Mouse (Mus musculus): Measurements from ENCODE around the gene Irx6. TPM values are rescaled to one million over a fixed set of nuclear protein-coding genes. Genes with fewer than 3 reads are reported as not detected.

The Irx6 gene
- total and polyA plus RNA-seq, 3 experiments, result not detected

DNA sequence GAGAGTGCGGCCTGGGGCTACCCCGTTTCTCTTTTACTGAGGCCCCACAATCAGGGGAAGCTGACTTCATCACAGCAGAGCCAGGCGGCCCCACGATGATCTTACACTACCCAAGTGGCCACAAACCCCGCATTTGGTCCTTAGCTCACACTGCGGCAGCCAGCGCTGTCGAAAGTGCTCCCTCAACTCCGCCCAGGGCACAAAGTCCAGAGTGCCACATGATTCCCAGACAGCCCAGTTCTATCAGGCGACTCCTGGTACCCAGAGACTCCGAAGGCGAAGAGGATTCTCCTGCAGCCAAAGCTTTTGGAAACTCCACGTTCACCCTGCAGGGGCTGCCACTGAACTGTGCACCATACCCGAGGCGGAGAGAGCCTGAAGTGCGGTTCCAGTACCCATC, 4.3 kb downstream of the Irx6 start:
- DNase-seq (ENCODE audit: extremely low read depth), result no peak
- no peak overlapping the region for H3K4me3 ChIP-seq (replicated peaks in 1 of 3; ENCODE audit: low read depth in 2 of 3, low read length in 2 of 3, poor library complexity in 1 of 3)
- H3K27me3 ChIP-seq (replicated peaks), result no peaks in the 10 kb centered on the region
- dilution Hi-C loops (cut with MboI; ENCODE audit: extremely low pct_ligation_motif_present, extremely low pct_unique_long_range_greater_than_20kb, low sequenced_read_pairs) (no loop called here), in situ Hi-C loops (cut with MboI; ENCODE audit: low pct_ligation_motif_present, low pct_unique_long_range_greater_than_20kb, low sequenced_read_pairs) (no loop called here)
- H3K4me2 ChIP-seq (ENCODE audit: insufficient read depth, low read depth, poor library complexity, severe bottlenecking), result no peak overlapping the region
- no peaks in the 10 kb centered on the region for H3K4me1 ChIP-seq (ENCODE audit: control insufficient read depth in 1 of 2, insufficient read depth in 2 of 2)
- H3K9me3 ChIP-seq (replicated peaks; ENCODE audit: low read length), result peaks cover 94% of the 10 kb centered on the region
- H3K27ac ChIP-seq (ENCODE audit: insufficient read depth, low read depth), result no peak overlapping the region
- H3K9ac ChIP-seq (ENCODE audit: insufficient read depth, low read depth), result no peak overlapping the region
- no peak for TF ChIP-seq TBP (conservative IDR thresholded peaks at IDR 0.05; ENCODE audit: low read depth, low read length)
- no peak for TF ChIP-seq CTCF (conservative IDR thresholded peaks at IDR 0.05 in 1 of 2, IDR thresholded peaks at IDR 0.05 in 1 of 2; ENCODE audit: low read depth in 2 of 2, low read length in 2 of 2)
- no peak for TF ChIP-seq RAD21 (IDR thresholded peaks at IDR 0.05; ENCODE audit: low read depth, low read length)
- TF ChIP-seq MAZ (IDR thresholded peaks at IDR 0.05; ENCODE audit: low read depth, low read length), result no peak
- no peak for TF ChIP-seq JUN (IDR thresholded peaks at IDR 0.05; ENCODE audit: insufficient read depth, low read depth, low read length)
- TF ChIP-seq ZNF384 (IDR thresholded peaks at IDR 0.05; ENCODE audit: low read depth, low read length), result no peak
- TF ChIP-seq POLR2AphosphoS2 (IDR thresholded peaks at IDR 0.05; ENCODE audit: low read depth, low read length), result no peak
- TF ChIP-seq NRF1 (IDR thresholded peaks at IDR 0.05; ENCODE audit: low read depth, low read length), result no peak
- no peak for TF ChIP-seq RCOR1 (conservative IDR thresholded peaks at IDR 0.05; ENCODE audit: low read depth, low read length)
- TF ChIP-seq ELF1 (IDR thresholded peaks at IDR 0.05; ENCODE audit: low read depth, low read length), result no peak
- TF ChIP-seq NELFE (IDR thresholded peaks at IDR 0.05; ENCODE audit: low read depth, low read length), result no peak
- no peak for TF ChIP-seq SMC3 (IDR thresholded peaks at IDR 0.05; ENCODE audit: low read depth, low read length)
- no peak for TF ChIP-seq ZMIZ1 (IDR thresholded peaks at IDR 0.05; ENCODE audit: low read depth, low read length)
- no peak for TF ChIP-seq MYC (IDR thresholded peaks at IDR 0.05; ENCODE audit: low read depth, low read length)
- no peak for TF ChIP-seq KAT2A (IDR thresholded peaks at IDR 0.05; ENCODE audit: insufficient replicate concordance, low read length)
- H3K36me3 ChIP-seq (replicated peaks in 1 of 2; ENCODE audit: control insufficient read depth in 1 of 2, insufficient read depth in 1 of 2, low read length in 1 of 2), result no peaks in the 10 kb centered on the region
- H3K79me2 ChIP-seq (replicated peaks; ENCODE audit: control insufficient read depth, extremely low read depth, insufficient read depth, poor library complexity, severe bottlenecking), result no peaks in the 10 kb centered on the region

- H3K4me1 ChIP-seq (ENCODE audit: control insufficient read depth in 1 of 2, insufficient read depth in 2 of 2), result no peaks in the 10 kb centered on the region
- no peak overlapping the region for H3K4me2 ChIP-seq (ENCODE audit: insufficient read depth, low read depth, poor library complexity, severe bottlenecking)
- TF ChIP-seq TCF12 (IDR thresholded peaks at IDR 0.05; ENCODE audit: low read depth, low read length) (no peak), BHLHE40 (IDR thresholded peaks at IDR 0.05; ENCODE audit: low read depth, low read length) (no peak), GABPA (IDR thresholded peaks at IDR 0.05; ENCODE audit: insufficient replicate concordance, low read depth, low read length) (no peak), CTCF (conservative IDR thresholded peaks at IDR 0.05 in 1 of 2, IDR thresholded peaks at IDR 0.05 in 1 of 2; ENCODE audit: low read depth in 2 of 2, low read length in 2 of 2) (no peak), RAD21 (IDR thresholded peaks at IDR 0.05; ENCODE audit: low read depth, low read length) (no peak), ZC3H11A (IDR thresholded peaks at IDR 0.05; ENCODE audit: low read depth, low read length) (no peak), MEF2A (IDR thresholded peaks at IDR 0.05; ENCODE audit: borderline replicate concordance, low read depth, low read length) (no peak), MAFK (IDR thresholded peaks at IDR 0.05; ENCODE audit: insufficient replicate concordance, low read length) (no peak)
- H3K9ac ChIP-seq (ENCODE audit: insufficient read depth, low read depth), result no peak overlapping the region
- in situ Hi-C loops (cut with MboI; ENCODE audit: low pct_ligation_motif_present, low pct_unique_long_range_greater_than_20kb, low sequenced_read_pairs), result no loop called here
- H3K27ac ChIP-seq (ENCODE audit: insufficient read depth, low read depth), result no peak overlapping the region
- H3K79me2 ChIP-seq (replicated peaks; ENCODE audit: control insufficient read depth, extremely low read depth, insufficient read depth, poor library complexity, severe bottlenecking), result no peaks in the 10 kb centered on the region
- no peaks in the 10 kb centered on the region for H3K36me3 ChIP-seq (replicated peaks in 1 of 2; ENCODE audit: control insufficient read depth in 1 of 2, insufficient read depth in 1 of 2, low read length in 1 of 2)
- H3K9me3 ChIP-seq (replicated peaks; ENCODE audit: low read length), result peaks cover 81% of the 10 kb centered on the region
- H3K27me3 ChIP-seq (replicated peaks), result no peaks in the 10 kb centered on the region
- DNase-seq (ENCODE audit: extremely low read depth), result no peak
- dilution Hi-C loops (cut with MboI; ENCODE audit: extremely low pct_ligation_motif_present, extremely low pct_unique_long_range_greater_than_20kb, low sequenced_read_pairs), result no loop called here
- H3K4me3 ChIP-seq (replicated peaks in 1 of 3; ENCODE audit: low read depth in 2 of 3, low read length in 2 of 3, poor library complexity in 1 of 3), result no peak overlapping the region
Observed at GRCm38 (mm10) chr8:92697361-92697760, 23.3 kb downstream of the Irx6 start.

Measured in CH12.LX (cell line).